Mouse (Mus musculus) embryonic facial prominence, embryonic 14.5 days (tissue): ENCODE measurements at regions not wholly inside any gene's neighbourhood (a gene's known extent, or its start where the extent isn't known, plus 50 kb on each side); places are given as distances from the start of the nearest gene placed in this dataset.

Experiments used
- ATAC-seq: fragments of 200-750 bp; cut with Nextera tagmentation; 2 replicates; pipeline ENCODE4 v1.8.0; 2017; ENCODE audit warnings: low read depth, moderate number of reproducible peaks, moderate TSS enrichment
- DNase-seq: peaks from one replicate; pipeline ENCODE4 v3.0.0-alpha.2; 2015; ENCODE audit warnings: low spot score
- H3K27ac ChIP-seq: fragments of 300-500 bp; sonication (generic); replicated peaks from 2 replicates; pipeline ENCODE4 v1.5.1; 2014; ENCODE audit warnings: low read depth, mild to moderate bottlenecking, low read length, moderate library complexity
- H3K27me3 ChIP-seq: fragments of 300-500 bp; sonication (generic); replicated peaks from 2 replicates; pipeline ENCODE4 v1.6.1; 2014; ENCODE audit warnings: low read length; ENCODE audit not compliant: control insufficient read depth, insufficient read depth
- H3K36me3 ChIP-seq: fragments of 300-500 bp; sonication (generic); 2 replicates; pipeline ENCODE4 v1.6.1; 2014; ENCODE audit warnings: low read length, mixed read lengths; ENCODE audit not compliant: control insufficient read depth, insufficient read depth
- H3K4me1 ChIP-seq: fragments of 300-500 bp; sonication (generic); 2 replicates; pipeline ENCODE4 v1.6.1; 2014; ENCODE audit warnings: antibody characterized with exemption, low read length; ENCODE audit not compliant: control insufficient read depth, insufficient read depth
- H3K4me2 ChIP-seq: fragments of 300-500 bp; sonication (generic); 2 replicates; pipeline ENCODE4 v1.6.1; 2014; ENCODE audit warnings: low read depth, mild to moderate bottlenecking, low read length, moderate library complexity, mixed read lengths
- H3K4me3 ChIP-seq: fragments of 300-500 bp; sonication (generic); 2 replicates; pipeline ENCODE4 v1.5.1; 2014; ENCODE audit warnings: low read depth, mild to moderate bottlenecking, low read length
- H3K9ac ChIP-seq: fragments of 300-500 bp; sonication (generic); 2 replicates; pipeline ENCODE4 v1.6.1; 2014; ENCODE audit warnings: low read depth, mild to moderate bottlenecking, low read length, moderate library complexity, mixed read lengths
- H3K9me3 ChIP-seq: fragments of 300-500 bp; sonication (generic); 2 replicates; pipeline ENCODE4 v1.6.1; 2016; ENCODE audit warnings: low read length; ENCODE audit not compliant: control insufficient read depth
- WGBS: fragments of 180-500 bp; shearing (Covaris S2); extraction: QIAGEN DNeasy Blood & Tissue Kit; methylation state at CpG from one replicate; pipeline ENCODE4 v1.1.7; 2014; 5-methylcytosine and 5-hydroxymethylcytosine counted together

DNA sequence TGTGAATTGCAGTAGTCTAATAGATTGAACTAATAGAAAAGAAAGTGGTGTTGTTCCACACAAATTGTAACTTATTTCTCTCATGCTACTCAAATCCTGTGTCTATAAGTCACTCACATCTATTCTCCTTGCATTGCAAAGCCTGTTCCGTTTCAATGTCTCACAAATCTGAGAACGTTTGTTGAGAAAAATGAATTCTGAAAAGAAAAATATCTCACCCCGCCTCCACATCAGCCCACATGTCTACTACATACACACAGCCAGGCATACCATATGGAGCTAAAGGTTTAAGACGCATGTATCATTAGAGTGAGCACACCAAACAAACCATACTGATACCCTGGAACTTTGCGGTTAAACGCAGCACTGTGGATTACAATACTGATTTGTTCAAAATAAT is 258.0 kb downstream of the Zpld1 start:
- Histone ChIP-seq H3K4me2 (no peak overlapping the region), H3K4me1 (no peaks in the 10 kb centered on the region), H3K27ac (no peak overlapping the region), H3K4me3 (no peak overlapping the region), H3K27me3 (no peaks in the 10 kb centered on the region), H3K9ac (no peak overlapping the region), H3K9me3 (no peaks in the 10 kb centered on the region), H3K36me3 (no peaks in the 10 kb centered on the region)
- no peak for ATAC-seq
- WGBS = 90% methylated on average over 6 of the region's 6 CpGs
- no peak for DNase-seq

DNA sequence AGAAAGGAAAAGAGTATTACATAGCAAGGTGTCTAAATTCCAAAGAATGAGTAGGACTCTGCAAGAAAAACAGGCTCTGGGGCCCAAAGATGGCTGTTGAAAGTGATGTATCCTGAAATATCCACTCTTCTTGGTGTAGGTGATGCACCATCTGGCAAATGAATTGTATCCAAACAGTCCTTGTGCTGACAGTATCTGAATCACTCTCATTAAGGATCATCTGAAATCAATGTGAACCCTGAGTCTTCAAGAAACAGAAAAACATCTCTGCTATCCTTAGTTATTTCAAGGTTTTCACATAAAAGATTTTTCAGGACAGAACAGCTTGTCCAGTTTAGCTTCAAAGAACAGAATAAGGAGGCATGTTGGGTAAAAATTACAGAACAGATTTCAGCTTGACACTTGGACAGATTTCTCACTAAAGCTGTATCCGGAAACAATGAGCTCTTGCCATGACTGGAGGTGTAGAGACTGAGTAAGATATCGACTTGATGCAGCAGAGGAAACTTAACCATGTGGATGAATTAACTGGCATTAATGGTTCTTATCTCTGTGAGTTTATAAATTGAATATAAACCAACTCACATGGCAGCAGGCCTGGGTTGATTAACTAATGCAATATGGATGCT is 296.0 kb downstream of the Zpld1 start:
- H3K4me2 ChIP-seq = no peak overlapping the region
- 89% methylated on average over 2 of the region's 2 CpGs for WGBS

GRCm38 (mm10) chr16:54991595-54992240 is 306.1 kb downstream of the Zpld1 start:
- Histone ChIP-seq H3K36me3 (no peaks in the 10 kb centered on the region), H3K4me1 (no peaks in the 10 kb centered on the region), H3K27me3 (no peaks in the 10 kb centered on the region), H3K27ac (no peak overlapping the region), H3K9me3 (0 out of 2 replicates have a peak, but pooled peaks cover 3% of the 10 kb centered on the region), H3K4me3 (no peak overlapping the region), H3K4me2 (no peak overlapping the region), H3K9ac (no peak overlapping the region)
- 58% methylated on average over 4 of the region's 4 CpGs for WGBS
- DNase-seq (no peak), ATAC-seq (no peak)

More for the DNA sequence above, 296.0 kb downstream of the Zpld1 start:
- Histone ChIP-seq H3K27me3 (no peaks in the 10 kb centered on the region), H3K36me3 (no peaks in the 10 kb centered on the region), H3K9ac (no peak overlapping the region), H3K9me3 (no peaks in the 10 kb centered on the region), H3K4me1 (no peaks in the 10 kb centered on the region), H3K4me3 (no peak overlapping the region), H3K27ac (no peak overlapping the region)
- ATAC-seq (no peak), DNase-seq (no peak)

GRCm38 (mm10) chr16:54983759-54984218 is 314.0 kb downstream of the Zpld1 start:
- 2% methylated on average over 9 of the region's 9 CpGs for whole genome bisulfite sequencing
- H3K9me3 ChIP-seq = 0 out of 2 replicates have a peak, but pooled peaks cover 3% of the 10 kb centered on the region
- H3K4me3 ChIP-seq = peak overlapping the region; percentile 26
- peak overlapping the region; percentile 32; the same call in 1 of the 2 replicates for H3K9ac ChIP-seq
- no peaks in the 10 kb centered on the region for H3K36me3 ChIP-seq
- no peak overlapping the region for H3K27ac ChIP-seq
- DNase-seq (peak; percentile 71), ATAC-seq (peak; percentile 65; the same call in 1 of the 2 replicates)
- H3K4me2 ChIP-seq = peak overlapping the region; percentile 51
- H3K4me1 ChIP-seq = no peaks in the 10 kb centered on the region
- H3K27me3 ChIP-seq = no peaks in the 10 kb centered on the region

DNA sequence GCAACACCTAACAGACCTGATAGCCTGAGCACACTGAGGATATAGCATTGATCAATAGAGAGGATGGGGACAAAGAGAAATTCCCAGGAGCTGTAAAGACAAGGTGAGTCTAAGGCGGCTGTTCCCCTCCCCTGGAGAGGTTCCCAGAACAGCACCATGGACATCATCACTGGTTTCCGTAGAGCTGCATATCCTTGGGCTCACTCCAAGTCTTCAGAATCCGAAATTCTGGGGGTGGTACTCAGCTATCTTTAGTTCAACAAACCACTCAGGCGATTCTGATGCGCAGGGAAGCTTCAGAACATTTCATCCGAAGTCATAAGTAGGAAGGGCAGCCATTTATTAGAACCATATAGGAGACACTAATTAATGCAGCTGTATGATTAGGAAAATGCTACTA is 327.4 kb downstream of the Zpld1 start:
- ATAC-seq (no peak), DNase-seq (no peak)
- Histone ChIP-seq H3K27ac (no peak overlapping the region), H3K4me3 (no peak overlapping the region), H3K36me3 (no peaks in the 10 kb centered on the region), H3K9ac (no peak overlapping the region), H3K27me3 (no peaks in the 10 kb centered on the region), H3K4me2 (no peak overlapping the region), H3K9me3 (no peaks in the 10 kb centered on the region), H3K4me1 (no peaks in the 10 kb centered on the region)
- WGBS = 70% methylated on average over 6 of the region's 6 CpGs

- H3K27me3 ChIP-seq = no peaks in the 10 kb centered on the region
- no peak overlapping the region for H3K4me3 ChIP-seq
- H3K9ac ChIP-seq = no peak overlapping the region
- H3K4me1 ChIP-seq = no peaks in the 10 kb centered on the region
- no peaks in the 10 kb centered on the region for H3K36me3 ChIP-seq
- H3K4me2 ChIP-seq = no peak overlapping the region
- 81% methylated on average over 7 of the region's 7 CpGs for WGBS
- no peaks in the 10 kb centered on the region for H3K9me3 ChIP-seq
- no peak overlapping the region for H3K27ac ChIP-seq
- DNase-seq = no peak
- no peak for ATAC-seq
Observed at GRCm38 (mm10) chr16:54943808-54944315, 353.9 kb downstream of the Zpld1 start.

GRCm38 (mm10) chr16:54928259-54928658 is 369.5 kb downstream of the Zpld1 start:
- ATAC-seq = peak; percentile 60; the same call in 1 of the 2 replicates
- DNase-seq = peak; percentile 23
- H3K4me1 ChIP-seq = no peaks in the 10 kb centered on the region
- no peak overlapping the region for H3K9ac ChIP-seq
- H3K27me3 ChIP-seq = no peaks in the 10 kb centered on the region
- 69% methylated on average over 3 of the region's 3 CpGs for WGBS
- H3K27ac ChIP-seq = no peak overlapping the region
- H3K9me3 ChIP-seq = peaks cover 7% of the 10 kb centered on the region; the same call in 1 of the 2 replicates
- H3K4me3 ChIP-seq = no peak overlapping the region
- H3K4me2 ChIP-seq = no peak overlapping the region
- H3K36me3 ChIP-seq = no peaks in the 10 kb centered on the region

GRCm38 (mm10) chr16:54902911-54903310 is 394.9 kb downstream of the Zpld1 start:
- WGBS = 91% methylated on average over 4 of the region's 4 CpGs
- Histone ChIP-seq H3K4me2 (no peak overlapping the region), H3K27ac (no peak overlapping the region), H3K9ac (no peak overlapping the region), H3K4me1 (no peaks in the 10 kb centered on the region), H3K9me3 (no peaks in the 10 kb centered on the region), H3K36me3 (no peaks in the 10 kb centered on the region), H3K4me3 (no peak overlapping the region), H3K27me3 (no peaks in the 10 kb centered on the region)
- ATAC-seq = no peak
- DNase-seq = no peak
